Mouse (Mus musculus) retina, postnatal 1 day (tissue): ENCODE data around the gene Adamtsl3.

Source experiments
- DNase-seq: peaks from one replicate; pipeline ENCODE4 v3.0.0-alpha.2; 2012

The Adamtsl3 gene

DNA sequence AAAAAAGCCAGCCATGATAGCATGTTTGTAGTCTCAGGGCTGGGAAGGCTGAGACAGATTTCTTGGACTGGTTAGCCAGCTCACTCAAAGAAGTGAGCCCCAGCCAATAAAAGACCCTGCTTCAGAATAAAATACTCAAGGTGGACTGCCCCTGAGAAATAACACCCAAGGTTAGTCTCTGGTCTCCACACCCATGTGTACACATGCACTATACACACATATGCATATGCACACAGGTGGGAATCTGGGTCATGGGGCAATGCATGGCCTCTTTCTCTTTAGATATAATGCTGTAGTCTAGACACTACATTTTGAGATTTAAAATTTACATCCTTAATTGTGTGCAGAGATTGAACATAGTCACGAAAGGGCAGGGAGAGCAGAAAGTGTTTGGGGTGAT lies 88.8 kb downstream of the Adamtsl3 start:
- DNase-seq: no peak

GRCm38 (mm10) chr7:82425374-82425773 lies 89.9 kb downstream of the Adamtsl3 start:
- DNase-seq: peak; percentile 13

- DNase-seq: no peak
These were observed 94.0 kb downstream of the Adamtsl3 start for GRCm38 (mm10) chr7:82429447-82429846.

DNA sequence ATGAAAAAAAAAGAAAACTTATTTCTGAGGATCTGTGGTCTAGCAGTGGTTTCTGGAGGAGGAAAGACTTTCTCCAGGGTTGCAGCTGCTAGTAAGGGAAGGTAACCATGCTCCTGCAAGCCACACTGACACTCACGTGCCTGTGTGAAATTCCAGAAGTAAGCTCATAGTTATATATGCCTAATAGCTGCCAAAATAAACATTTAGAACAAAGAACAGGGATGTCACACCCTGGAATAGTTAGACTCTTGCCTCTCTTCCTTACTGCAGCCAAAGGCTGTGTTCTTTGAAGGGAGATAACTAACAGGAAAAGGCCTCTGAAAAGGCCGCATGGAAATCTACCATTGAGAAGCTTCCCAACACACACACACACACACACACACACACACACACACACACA lies 96.1 kb downstream of the Adamtsl3 start:
- DNase-seq: no peak

- DNase-seq: no peak
These were observed 97.7 kb downstream of the Adamtsl3 start for GRCm38 (mm10) chr7:82433226-82433625.

- no peak for DNase-seq
These were observed 122.9 kb downstream of the Adamtsl3 start for GRCm38 (mm10) chr7:82458376-82458775.

- no peak for DNase-seq
These were observed 127.5 kb downstream of the Adamtsl3 start for GRCm38 (mm10) chr7:82462921-82463523.

- no peak for DNase-seq
These were observed 128.9 kb downstream of the Adamtsl3 start for GRCm38 (mm10) chr7:82464364-82464763.

DNA sequence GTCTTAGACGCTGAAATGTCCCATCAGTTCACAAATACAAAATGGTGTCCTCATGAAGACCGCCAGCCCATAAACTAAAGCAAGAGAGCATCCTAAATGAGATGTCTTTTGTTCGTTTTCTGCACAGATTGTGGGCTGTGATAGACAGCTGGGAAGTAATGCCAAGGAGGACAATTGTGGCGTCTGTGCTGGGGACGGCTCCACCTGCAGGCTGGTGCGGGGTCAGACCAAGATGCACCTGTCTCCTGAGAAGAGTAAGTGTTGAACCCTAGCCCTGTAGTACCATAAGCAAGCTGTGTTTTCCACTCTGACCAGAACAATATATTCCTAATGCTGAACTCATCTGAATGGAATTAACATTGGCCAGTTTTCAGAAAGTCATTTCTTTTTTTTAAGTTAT lies 129.9 kb downstream of the Adamtsl3 start:
- no peak for DNase-seq

GRCm38 (mm10) chr7:82476441-82477221 lies 141.1 kb downstream of the Adamtsl3 start:
- no peak for DNase-seq

DNA sequence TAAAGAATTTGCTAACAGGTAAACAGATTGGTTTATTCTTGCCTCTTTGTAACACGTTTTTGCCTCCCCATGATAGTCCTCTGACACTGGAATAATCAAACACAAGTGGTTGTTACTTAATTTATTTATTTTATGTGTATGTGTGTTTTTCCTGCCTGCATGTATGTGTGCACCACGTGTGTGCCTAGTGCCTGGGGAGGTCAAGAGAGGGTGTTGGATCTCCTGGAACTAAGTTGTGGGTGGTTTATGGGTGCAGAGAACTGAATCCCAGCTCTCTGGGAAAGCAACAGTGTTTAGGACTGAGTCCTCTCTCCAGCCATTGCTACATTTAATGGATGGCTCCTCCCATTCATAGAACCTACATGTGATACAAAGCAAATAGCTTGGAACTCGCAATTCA lies 143.0 kb downstream of the Adamtsl3 start:
- no peak for DNase-seq

DNA sequence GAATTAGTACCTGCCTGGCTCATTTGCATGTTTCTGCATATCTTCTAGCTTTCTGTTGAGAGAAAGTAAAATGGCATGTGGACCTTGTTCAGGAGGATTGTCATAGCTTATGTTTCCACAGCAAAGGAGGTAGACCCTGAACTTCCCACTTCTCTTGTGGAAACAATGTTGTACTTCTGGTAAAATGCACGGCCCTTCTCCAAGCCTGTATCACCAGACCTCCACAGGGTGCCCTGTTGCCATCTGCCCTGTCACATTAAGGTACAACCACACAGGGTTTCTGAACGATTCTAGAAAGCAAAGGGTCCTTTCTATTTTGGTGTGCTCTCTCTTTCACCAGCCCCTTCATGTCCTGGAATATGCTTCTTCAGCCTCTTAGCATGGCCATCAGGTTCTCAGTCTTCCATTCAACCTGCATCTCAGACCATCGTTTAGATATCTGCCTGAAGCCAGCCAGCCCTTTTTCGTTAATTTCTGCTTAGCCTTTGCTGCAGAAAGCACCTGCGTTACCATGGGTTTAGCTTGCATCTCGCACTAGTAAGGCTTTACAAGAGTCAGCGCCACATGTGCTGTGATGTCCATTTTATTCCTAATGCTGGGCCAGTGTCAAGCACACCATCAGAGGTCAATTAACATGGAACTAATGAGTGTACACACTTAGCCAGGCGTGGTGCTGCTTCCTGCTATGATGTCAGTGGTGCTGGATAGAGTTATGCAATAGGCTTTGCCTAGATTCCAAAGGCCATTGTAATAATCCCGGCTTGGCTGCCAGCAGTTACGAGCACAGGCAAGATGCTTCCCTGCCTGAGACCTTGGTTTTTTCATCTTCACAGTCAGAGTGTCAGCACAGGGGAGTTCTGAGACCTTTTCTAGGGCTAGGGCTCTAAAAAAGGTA lies 143.6 kb downstream of the Adamtsl3 start:
- DNase-seq: peak; percentile 67

- no peak for DNase-seq
These were observed 147.9 kb downstream of the Adamtsl3 start for GRCm38 (mm10) chr7:82483426-82483825.

DNA sequence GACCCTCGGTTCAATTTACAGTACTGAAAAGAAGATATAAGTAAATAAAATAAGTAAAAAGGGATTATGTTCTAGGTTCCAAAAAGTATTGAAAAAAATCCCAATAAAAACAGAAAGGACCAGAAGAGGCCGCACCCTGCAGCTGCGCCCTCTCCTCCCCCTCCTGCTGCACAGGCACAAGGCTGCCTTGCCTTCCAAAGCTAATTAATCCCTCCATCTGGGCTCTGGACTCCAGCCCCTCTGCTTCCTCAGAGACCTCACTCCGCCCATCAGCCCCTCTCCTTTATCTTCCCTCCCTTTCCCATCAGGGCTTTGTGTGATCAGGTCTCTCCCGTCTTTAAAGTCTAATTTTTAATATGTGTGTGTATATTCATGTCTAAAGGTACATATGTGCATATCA lies 149.3 kb downstream of the Adamtsl3 start:
- peak; percentile 23 for DNase-seq

- DNase-seq: no peak
These were observed 150.0 kb downstream of the Adamtsl3 start for GRCm38 (mm10) chr7:82485344-82485954.

GRCm38 (mm10) chr7:82491018-82491417 lies 155.5 kb downstream of the Adamtsl3 start:
- no peak for DNase-seq

DNA sequence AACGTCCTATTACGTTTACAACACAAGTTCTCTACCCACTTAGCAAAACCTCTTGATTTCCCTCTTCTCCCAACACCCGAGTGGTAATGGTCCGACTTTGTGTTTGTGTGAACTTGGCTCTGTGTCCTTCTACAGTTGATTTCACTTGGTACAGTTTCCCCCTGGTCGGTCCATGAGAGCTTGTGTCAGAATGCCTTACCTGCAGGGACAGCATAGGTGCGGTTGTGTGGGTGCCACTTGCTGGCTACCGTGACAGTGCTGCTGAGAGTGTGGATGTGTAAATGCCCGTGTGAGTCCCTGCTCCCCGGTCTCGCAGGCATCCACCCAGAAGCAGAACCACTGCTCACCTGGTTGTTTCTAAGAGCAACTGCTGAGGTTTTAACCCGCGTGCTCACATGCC lies 157.4 kb downstream of the Adamtsl3 start:
- no peak for DNase-seq

GRCm38 (mm10) chr7:82494220-82494619 lies 158.7 kb downstream of the Adamtsl3 start:
- DNase-seq: no peak

DNA sequence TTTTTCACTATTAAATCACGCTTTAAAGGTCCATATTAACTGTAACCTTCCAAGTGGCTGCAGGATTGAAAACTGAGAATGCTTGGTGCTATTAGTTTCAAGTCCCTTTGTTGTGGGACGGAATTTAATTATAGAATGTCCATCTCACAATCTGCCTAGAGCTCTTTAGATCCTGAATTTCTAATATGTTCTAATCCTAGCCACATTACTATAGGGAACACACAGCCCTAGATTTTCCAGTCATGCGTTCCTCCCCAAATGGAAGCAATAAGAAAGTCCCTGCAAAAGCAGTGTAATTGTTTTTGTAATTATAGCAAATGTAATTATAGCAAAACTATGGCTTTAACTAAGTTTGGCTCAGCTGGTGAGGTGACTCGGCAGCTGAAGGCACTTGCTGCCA lies 161.6 kb downstream of the Adamtsl3 start:
- DNase-seq: no peak

GRCm38 (mm10) chr7:82501306-82501705 lies 165.8 kb downstream of the Adamtsl3 start:
- no peak for DNase-seq

- DNase-seq: no peak
These were observed 167.0 kb downstream of the Adamtsl3 start for GRCm38 (mm10) chr7:82502511-82502910.

- peak; percentile 75 for DNase-seq
These were observed 168.6 kb downstream of the Adamtsl3 start for GRCm38 (mm10) chr7:82504101-82504500.

GRCm38 (mm10) chr7:82530583-82530982 lies 195.1 kb downstream of the Adamtsl3 start:
- no peak for DNase-seq
